Mouse (Mus musculus): Measurements from ENCODE around the gene Tmem14a. TPM values are rescaled to one million over a fixed set of nuclear protein-coding genes. Genes with fewer than 3 reads are reported as not detected.

Gene Tmem14a
- total RNA-seq, 2 experiments from 2014 or later, result 46.6 to 47.4 TPM

DNA sequence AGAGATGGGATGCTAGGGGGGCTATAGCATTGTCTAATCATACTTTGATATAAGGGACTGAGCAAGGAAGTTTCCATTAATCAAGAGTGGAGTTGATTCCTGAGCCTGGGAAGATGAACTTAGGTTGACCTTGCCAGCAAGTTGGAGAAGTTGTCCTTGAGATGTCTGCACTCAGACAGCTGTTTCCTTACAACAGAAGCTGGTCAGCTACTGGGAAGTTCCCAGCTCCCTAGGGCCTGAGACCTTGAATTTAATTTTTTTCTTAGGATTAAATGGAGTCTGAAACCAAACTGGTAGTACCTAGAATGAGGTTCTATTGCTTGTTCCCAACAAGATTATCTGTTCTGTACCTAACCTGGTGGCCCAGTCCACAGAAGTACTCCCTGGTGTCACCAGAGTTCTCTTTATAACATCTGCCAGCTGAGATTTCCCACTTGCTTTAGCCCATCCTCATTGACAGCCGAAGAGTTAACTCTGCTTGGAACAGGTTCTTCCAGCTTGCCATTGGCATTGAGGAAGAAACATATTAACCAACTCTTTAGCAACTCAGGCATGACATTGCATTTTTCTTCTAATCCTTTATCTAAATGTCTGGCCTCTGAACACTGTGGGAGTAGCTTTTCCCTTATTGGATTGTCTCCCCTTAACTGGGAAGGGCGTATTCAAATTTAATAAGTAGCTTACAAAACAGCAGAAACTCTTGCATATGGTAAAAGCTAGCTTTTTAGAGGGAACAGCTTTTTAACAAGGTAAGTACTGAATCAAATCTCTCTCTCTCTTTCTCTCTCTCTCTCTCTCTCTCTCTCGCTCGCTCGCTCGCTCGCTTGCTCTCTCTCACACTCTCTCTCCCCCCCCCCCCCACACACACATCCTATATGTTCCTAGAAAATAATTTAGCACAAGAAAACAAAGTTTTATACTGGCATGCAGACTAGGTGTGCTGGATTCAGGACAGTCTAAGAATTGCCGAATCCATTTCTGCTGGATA lies 21.8 kb downstream of the Tmem14a start, which contains the start of gene Gsta3:
Gene Gsta3 (plus strand): TSS at position 679 of the 988 bp plus-strand sequence.
- DNase-seq (ENCODE audit: extremely low spot score in 1 of 2, low spot score in 2 of 2), result no peak
- no peak for TF ChIP-seq CTCF (IDR thresholded peaks at IDR 0.05)
- intact Hi-C loops (cut with DNase I), result no loop called here
- Histone ChIP-seq H3K27ac (no peak within 1 kb of the TSS), H3K4me3 (no peak within 1 kb of the TSS)

DNA sequence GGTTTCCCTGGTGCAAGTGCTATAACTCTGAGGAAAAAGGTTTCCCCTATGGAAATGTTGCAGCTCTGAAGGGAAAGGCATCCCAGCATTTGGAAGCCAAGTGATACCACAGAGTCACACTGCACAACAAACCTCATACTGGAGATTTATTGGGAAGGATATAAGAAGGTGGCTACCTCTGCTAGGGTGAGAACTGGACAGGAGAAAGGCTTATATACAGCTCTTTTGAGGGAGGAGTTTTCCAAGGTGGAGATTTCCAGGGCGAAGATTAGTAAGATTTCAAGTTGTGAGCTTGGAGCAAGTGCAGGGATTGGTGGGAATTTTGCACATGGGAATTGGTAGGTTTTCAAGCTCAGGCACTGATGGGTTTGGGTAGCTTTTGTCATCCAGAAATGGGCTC lies 22.7 kb downstream of the Tmem14a start:
- no peak overlapping the region for H3K4me3 ChIP-seq
- H3K27ac ChIP-seq, result no peak overlapping the region
- TF ChIP-seq CTCF (IDR thresholded peaks at IDR 0.05), result no peak
- intact Hi-C loops (cut with DNase I), result no loop called here
- no peak for DNase-seq (ENCODE audit: extremely low spot score in 1 of 2, low spot score in 2 of 2)

DNA sequence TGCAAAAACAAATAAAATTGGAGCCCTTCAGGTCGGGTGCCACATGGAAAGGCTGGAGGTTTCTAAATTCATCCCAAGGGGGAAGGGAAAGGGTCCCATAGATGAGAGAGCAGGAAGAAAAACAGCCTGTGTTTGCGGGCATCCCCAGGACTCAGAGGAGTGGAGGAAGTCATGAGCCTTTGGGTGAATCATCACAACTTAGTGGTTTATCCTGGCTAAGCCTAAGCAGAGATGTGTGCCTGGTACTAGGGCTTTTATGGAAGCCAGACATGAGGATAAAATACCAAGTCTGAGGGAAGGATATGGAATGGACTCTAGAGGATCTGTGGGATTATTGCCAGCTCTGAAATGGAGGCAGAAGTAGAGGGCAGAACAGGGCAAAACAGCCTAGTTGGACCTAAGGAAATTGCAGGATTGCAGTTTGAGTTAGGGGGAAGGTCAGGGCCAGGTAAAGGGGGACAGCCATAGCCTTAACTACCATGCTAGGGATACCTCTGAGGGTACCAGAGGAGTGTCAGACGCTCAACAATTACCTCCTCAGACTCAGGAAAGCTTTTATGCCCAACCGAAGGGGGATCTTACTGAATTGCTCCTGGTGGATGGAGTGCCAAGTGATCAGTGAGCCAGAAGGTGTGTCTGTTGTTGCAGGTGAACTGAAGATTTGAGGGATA lies 26.1 kb downstream of the Tmem14a start:
- Histone ChIP-seq H3K4me3 (no peak overlapping the region), H3K27ac (no peak overlapping the region)
- no peak for DNase-seq (ENCODE audit: extremely low spot score in 1 of 2, low spot score in 2 of 2)
- no peak for TF ChIP-seq CTCF (IDR thresholded peaks at IDR 0.05)
- intact Hi-C loops (cut with DNase I), result no loop called here

DNA sequence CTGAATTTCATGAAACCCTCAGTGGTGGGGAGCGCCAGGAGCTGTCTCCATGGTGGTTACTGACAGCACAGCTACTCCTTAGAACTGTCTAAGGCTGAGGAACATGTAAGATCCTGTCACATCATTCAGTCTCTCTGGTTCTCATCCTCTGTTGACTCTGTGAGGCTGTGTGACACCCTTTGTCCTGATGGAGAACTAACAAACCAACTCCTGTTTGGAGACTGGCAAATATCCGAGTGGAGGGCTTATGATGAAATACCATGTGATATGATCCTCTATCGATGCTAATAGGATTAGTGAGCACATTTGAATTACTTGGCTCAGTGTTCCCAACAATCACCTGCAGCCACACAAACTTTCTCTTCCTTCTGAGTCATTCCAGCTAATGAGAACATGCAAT lies 27.8 kb downstream of the Tmem14a start:
- no peak overlapping the region for H3K27ac ChIP-seq
- TF ChIP-seq CTCF (IDR thresholded peaks at IDR 0.05), result no peak
- intact Hi-C loops (cut with DNase I), result no loop called here
- no peak overlapping the region for H3K4me3 ChIP-seq
- no peak for DNase-seq (ENCODE audit: extremely low spot score in 1 of 2, low spot score in 2 of 2)

DNA sequence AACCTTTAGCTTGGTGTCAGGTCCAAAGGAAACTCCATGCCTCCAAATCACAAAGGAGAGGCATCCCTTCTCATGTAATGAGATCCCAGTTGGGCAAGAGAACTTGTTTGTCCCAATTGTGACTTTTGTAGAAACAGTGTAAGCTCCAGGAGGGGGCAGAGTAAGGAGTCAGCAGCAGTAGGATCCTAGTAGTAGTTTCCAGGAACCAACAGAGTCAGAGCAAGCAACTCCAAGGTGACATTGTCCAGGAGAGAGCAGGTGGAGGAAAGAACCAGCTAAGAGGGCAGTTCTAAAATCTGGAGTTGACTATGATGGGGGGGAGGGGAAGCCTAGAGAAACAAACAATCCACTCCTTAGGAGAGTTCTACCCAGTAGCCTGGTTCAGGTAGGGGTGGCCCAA lies 29.5 kb downstream of the Tmem14a start:
- intact Hi-C loops (cut with DNase I), result no loop called here
- H3K4me3 ChIP-seq, result no peak overlapping the region
- TF ChIP-seq CTCF (IDR thresholded peaks at IDR 0.05), result no peak
- DNase-seq (ENCODE audit: extremely low spot score in 1 of 2, low spot score in 2 of 2), result no peak
- H3K27ac ChIP-seq, result no peak overlapping the region

DNA sequence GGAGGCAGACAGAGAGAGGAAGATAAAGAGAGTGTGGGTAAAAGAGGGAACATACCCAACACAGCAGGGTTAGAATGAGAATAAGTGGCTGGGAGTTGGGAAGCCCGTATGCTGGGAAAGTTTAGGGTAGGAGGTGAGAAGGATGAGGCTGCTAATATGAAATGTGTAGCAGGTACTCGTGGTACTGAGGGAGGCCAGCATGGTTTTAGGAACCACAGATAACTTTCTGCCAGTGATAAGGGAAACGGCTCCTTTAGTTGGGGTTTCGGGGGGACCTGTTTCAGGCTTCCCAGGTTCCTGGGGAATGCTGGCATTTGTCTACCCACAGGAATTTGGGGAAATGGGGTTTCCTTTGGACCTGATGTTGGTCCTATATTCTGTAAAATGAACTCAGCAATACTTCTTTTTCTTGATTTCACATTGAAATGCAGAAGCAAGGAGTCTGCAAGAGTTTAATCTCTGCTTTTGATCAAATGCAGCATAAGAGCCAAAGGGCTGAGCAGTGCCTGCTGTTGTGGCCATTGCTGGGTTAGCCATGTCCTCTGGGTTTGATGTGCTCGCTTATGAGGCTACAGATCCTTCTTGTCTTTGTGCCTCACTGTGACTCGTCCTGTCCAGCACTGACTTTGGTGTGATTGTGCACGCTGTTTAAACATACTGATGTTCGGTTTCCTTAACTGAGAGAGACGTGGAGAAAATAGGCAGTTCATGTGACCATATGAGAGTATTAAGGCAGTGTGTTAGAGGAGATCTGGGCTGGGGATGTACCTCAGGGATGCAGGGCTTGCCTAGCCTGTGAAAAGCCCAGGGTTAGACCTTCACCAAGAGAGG lies 30.4 kb downstream of the Tmem14a start:
- DNase-seq (ENCODE audit: extremely low spot score in 1 of 2, low spot score in 2 of 2), result no peak
- Histone ChIP-seq H3K27ac (peak overlapping the region; percentile 32; the same call in 1 of the 2 replicates), H3K4me3 (no peak overlapping the region)
- intact Hi-C loops (cut with DNase I), result no loop called here
- no peak for TF ChIP-seq CTCF (IDR thresholded peaks at IDR 0.05)

DNA sequence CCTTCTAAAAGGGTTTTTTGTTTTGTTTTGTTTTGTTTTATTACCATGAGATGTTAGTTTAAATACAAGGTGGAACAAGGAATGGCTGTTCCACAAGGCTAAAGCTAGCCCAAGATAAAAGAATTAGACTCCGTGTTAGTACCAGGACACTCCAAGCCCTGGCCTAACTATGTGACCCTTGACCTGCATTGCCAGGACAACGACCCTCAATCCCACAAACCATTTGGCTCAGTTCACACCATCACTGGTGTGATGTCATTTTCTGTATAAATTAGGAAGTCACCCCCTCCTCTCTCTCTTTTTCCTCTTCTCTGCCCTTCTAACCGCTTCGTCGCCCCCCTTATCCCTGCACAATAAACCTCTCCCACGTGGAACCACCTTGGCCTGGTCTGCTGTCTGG lies 33.3 kb downstream of the Tmem14a start:
- no peak for DNase-seq (ENCODE audit: extremely low spot score in 1 of 2, low spot score in 2 of 2)
- intact Hi-C loops (cut with DNase I), result no loop called here
- Histone ChIP-seq H3K4me3 (no peak overlapping the region), H3K27ac (no peak overlapping the region)
- no peak for TF ChIP-seq CTCF (IDR thresholded peaks at IDR 0.05)

DNA sequence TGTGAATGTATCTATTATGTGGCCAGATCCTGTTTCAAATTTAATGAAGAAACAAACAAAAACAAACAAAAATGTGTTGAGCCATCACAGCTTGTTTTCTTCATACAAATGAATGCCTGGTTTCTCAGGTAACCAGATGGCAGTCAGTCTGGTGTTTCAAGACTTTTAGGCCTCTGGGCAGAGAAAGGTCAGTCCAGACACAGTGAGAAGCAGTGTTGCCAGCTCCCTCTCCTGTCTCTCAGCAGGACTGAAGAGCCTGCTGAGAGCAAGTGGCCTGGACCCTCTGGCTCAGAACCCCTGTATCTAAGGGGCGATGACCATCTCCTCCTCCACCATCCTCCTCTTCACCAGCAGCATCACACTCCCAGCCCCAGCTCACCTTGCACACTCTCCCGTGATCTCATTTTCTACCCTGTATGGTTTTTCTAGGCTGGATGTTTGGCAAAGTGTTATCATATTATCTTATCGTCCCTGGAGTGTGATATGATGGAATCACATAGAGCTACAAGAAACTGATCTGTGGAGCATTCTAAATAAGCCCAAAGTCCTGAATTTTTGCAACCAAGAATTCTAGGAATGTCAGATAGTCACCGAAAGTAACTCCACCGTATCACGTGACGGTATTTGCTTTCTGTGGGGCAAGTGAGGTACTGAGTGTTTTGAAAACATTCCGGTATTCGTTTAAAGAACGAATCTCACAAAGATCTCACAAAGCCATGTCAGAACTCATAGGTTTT lies 34.4 kb downstream of the Tmem14a start:
- no peak for TF ChIP-seq CTCF (IDR thresholded peaks at IDR 0.05)
- no peak for DNase-seq (ENCODE audit: extremely low spot score in 1 of 2, low spot score in 2 of 2)
- Histone ChIP-seq H3K4me3 (no peak overlapping the region), H3K27ac (no peak overlapping the region)
- intact Hi-C loops (cut with DNase I), result no loop called here

DNA sequence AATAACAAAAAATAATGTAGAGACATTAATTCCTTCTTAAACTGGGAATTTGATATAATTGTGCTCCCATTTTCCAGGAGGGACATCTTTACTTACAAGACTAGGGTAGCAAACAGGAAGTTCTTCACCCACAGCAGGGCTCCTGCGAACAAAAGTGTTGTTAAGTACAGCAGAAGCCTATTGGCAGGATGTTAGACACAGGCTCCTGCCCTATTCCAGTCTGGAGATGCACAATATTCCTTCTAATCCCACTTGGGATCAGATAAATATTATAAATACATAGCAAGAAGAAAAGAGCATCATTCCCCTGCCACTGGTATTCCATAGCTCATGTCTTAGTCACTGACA lies 34.9 kb downstream of the Tmem14a start:
- no peak for DNase-seq (ENCODE audit: extremely low spot score in 1 of 2, low spot score in 2 of 2)
- no peak for TF ChIP-seq CTCF (IDR thresholded peaks at IDR 0.05)
- no peak overlapping the region for H3K4me3 ChIP-seq
- no peak overlapping the region for H3K27ac ChIP-seq
- intact Hi-C loops (cut with DNase I), result no loop called here

DNA sequence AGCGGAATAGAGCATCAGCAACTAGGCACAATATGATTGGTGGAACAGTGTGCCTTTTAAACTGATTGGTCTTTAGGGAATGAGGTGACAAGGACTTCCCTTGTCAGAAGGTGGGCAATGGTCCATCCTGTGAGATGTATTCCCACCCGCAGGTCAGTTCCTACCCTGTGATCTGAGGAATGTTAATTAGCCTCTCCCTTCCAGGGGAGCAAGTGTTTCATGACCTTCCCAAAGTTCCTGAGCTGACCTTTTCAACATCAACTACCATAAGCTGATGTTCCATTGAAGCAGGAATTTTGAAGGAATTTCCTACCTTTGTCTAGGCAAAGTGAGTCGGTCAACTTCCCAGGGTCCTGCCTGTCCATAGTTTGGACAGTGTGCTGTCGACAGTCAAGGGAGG lies 35.5 kb downstream of the Tmem14a start:
- intact Hi-C loops (cut with DNase I), result no loop called here
- no peak for DNase-seq (ENCODE audit: extremely low spot score in 1 of 2, low spot score in 2 of 2)
- no peak overlapping the region for H3K4me3 ChIP-seq
- no peak for TF ChIP-seq CTCF (IDR thresholded peaks at IDR 0.05)
- no peak overlapping the region for H3K27ac ChIP-seq

DNA sequence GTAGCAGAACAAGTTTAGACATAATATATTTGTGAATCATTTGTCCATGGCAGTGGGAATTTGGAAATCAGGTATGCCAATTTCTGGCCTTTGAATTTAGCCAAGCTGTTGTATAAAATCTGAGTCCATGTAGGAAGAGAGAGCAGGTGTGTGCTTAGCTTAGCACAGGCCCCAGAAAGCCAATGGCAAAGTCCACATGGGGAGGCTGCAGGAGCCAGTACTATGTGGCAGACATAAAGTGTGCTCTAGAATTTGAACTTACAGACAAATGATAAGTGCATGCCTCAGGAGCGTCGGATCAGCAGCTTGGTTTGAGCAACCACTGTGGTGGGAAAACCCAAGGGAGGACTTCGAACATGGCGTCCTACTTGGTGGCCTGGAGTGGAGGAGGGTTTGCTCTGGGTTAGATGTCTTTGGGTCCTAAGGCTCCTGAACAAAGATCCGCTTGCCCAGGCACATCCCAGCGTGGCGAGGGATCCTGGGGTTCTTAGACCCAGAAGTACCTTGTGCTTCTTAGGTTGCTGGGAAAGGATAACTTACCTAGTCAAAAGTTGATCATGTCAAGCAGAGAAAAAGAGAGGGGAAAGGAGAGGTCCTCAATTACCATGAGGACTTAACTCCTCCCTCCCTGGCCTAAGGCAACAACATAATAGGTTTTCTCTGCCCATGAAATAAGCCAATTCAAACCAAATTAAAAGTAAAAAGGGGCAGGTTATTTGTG lies 37.4 kb downstream of the Tmem14a start:
- Histone ChIP-seq H3K27ac (no peak overlapping the region), H3K4me3 (no peak overlapping the region)
- no peak for DNase-seq (ENCODE audit: extremely low spot score in 1 of 2, low spot score in 2 of 2)
- intact Hi-C loops (cut with DNase I), result no loop called here
- TF ChIP-seq CTCF (IDR thresholded peaks at IDR 0.05), result no peak

All from left cerebral cortex, adult 2 months (tissue).